ENCODE assay signal across 25 mouse cellular contexts in genomic region chr9:47734905-47735304, GRCm38 (mm10).
A peak's percentile ranks its signal among the peaks of the same experiment; 100 is the strongest.
DNase-seq lines count a peak whose midpoint lies in the region; ATAC-seq and TF ChIP-seq lines count a peak whose summit lies in the region.
"Had no signal": no experiment of that assay in that cellular context is flagged by ENCODE, and none has a peak within 500 bp of the region (broad histone marks: within the 10 kb centered on the region; RNA-seq: fewer than 3 reads in every experiment).

No protein-coding gene starts in this region.

- peaks cover 22% of the 10 kb centered on the region for H3K4me1 ChIP-seq in forebrain, embryonic 14.5 days (ENCODE audit: control insufficient read depth, insufficient read depth, low read length)
- peaks cover 30% of the 10 kb centered on the region for H3K4me1 ChIP-seq in forebrain, embryonic 16.5 days (replicated peaks; ENCODE audit: control insufficient read depth, insufficient read depth, low read length)
- H3K4me1 ChIP-seq in olfactory bulb, adult 2 months (ENCODE audit: control insufficient read depth, insufficient read depth, low read length) = peaks cover 22% of the 10 kb centered on the region
- H3K4me1 ChIP-seq in liver, postnatal 0 days (ENCODE audit: insufficient read depth) = no peaks in the 10 kb centered on the region
- H3K4me1 ChIP-seq: heart, embryonic 15.5 days had no signal

- no peak for TF ChIP-seq POLR2A in olfactory bulb, adult 2 months (IDR thresholded peaks at IDR 0.05; ENCODE audit: insufficient read depth, low read depth, low read length)

- 58% methylated on average over 5 of the region's 5 CpGs for WGBS in forebrain, embryonic 14.5 days
- 53% methylated on average over 5 of the region's 5 CpGs for WGBS in forebrain, embryonic 16.5 days
- 75% methylated on average over 5 of the region's 5 CpGs for WGBS in olfactory bulb, adult 2 months
- WGBS in liver, postnatal 0 days (ENCODE audit: insufficient replicate concordance) = 81% methylated on average over 5 of the region's 5 CpGs

- no peak for TF ChIP-seq CTCF in left cerebral cortex, adult 2 months (IDR thresholded peaks at IDR 0.05)
- no peak for TF ChIP-seq CTCF in olfactory bulb, adult 2 months (IDR thresholded peaks at IDR 0.05; ENCODE audit: insufficient read depth, low read depth, low read length)
- TF ChIP-seq CTCF in liver, postnatal 0 days (IDR thresholded peaks at IDR 0.05; ENCODE audit: low read depth) = no peak

- DNase-seq in forebrain, embryonic 14.5 days (ENCODE audit: low spot score) = peak; percentile 56
- DNase-seq in left cerebral cortex, adult 2 months (ENCODE audit: extremely low spot score in 1 of 2, low spot score in 2 of 2) = no peak
- no peak for DNase-seq in left cerebral cortex, postnatal 14 days (ENCODE audit: low spot score in 2 of 2)
- peak; percentile 26 for DNase-seq in thymus, postnatal 14 days
- no peak for DNase-seq in thymus, postnatal 25 days
- no peak for DNase-seq in liver, postnatal 0 days
- DNase-seq: adrenal gland, postnatal 14 days; cerebellum, adult 11 months; cerebellum, adult 8-10 months; cerebellum, postnatal 14 days; embryo, embryonic 11 days; gastrocnemius, postnatal 14 days; heart, postnatal 14 days had no signal

- H3K27ac ChIP-seq in forebrain, embryonic 14.5 days (ENCODE audit: low read depth, low read length) = no peak overlapping the region
- no peak overlapping the region for H3K27ac ChIP-seq in forebrain, embryonic 16.5 days (ENCODE audit: low read length)
- H3K27ac ChIP-seq in left cerebral cortex, adult 2 months = peak overlapping the region; percentile 77; the same call in 1 of the 2 replicates
- peak overlapping the region; percentile 86; the same call in 1 of the 2 replicates for H3K27ac ChIP-seq in olfactory bulb, adult 2 months (ENCODE audit: insufficient read depth, low read depth, low read length)
- no peak overlapping the region for H3K27ac ChIP-seq in liver, postnatal 0 days (ENCODE audit: low read depth)
- H3K27ac ChIP-seq: embryonic facial prominence, embryonic 15.5 days; forebrain, embryonic 10.5 days; heart, adult 2 months; heart, embryonic 15.5 days; hindbrain, postnatal 0 days had no signal

- H3K9ac ChIP-seq in forebrain, embryonic 14.5 days (ENCODE audit: low read length) = no peak overlapping the region
- no peak overlapping the region for H3K9ac ChIP-seq in forebrain, embryonic 16.5 days (replicated peaks; ENCODE audit: low read depth, low read length)
- H3K9ac ChIP-seq in liver, postnatal 0 days (replicated peaks) = no peak overlapping the region
- H3K9ac ChIP-seq: embryonic facial prominence, embryonic 15.5 days; heart, embryonic 15.5 days; hindbrain, embryonic 13.5 days had no signal

- TF ChIP-seq EP300 in liver, postnatal 0 days (IDR thresholded peaks at IDR 0.05; ENCODE audit: low read depth) = no peak

- no peaks in the 10 kb centered on the region for H3K9me3 ChIP-seq in forebrain, embryonic 14.5 days (replicated peaks; ENCODE audit: control insufficient read depth, low read length)
- H3K9me3 ChIP-seq in forebrain, embryonic 16.5 days (ENCODE audit: control insufficient read depth, low read length) = no peaks in the 10 kb centered on the region
- no peaks in the 10 kb centered on the region for H3K9me3 ChIP-seq in liver, postnatal 0 days (ENCODE audit: low read length)
- H3K9me3 ChIP-seq: embryonic facial prominence, embryonic 15.5 days; forebrain, embryonic 10.5 days; heart, embryonic 15.5 days; hindbrain, embryonic 13.5 days had no signal

- intact Hi-C loops in left cerebral cortex, adult 2 months (cut with DNase I) = loop anchor here (5.0 kb wide), 1 partner anchor 337 kb away; no protein-coding TSS in a partner anchor
- intact Hi-C loops in left cerebral cortex, postnatal 14 days (cut with DNase I) = no loop called here

- no peak overlapping the region for H3K4me2 ChIP-seq in forebrain, embryonic 14.5 days (ENCODE audit: low read length)
- no peak overlapping the region for H3K4me2 ChIP-seq in forebrain, embryonic 16.5 days (ENCODE audit: low read length)
- no peak overlapping the region for H3K4me2 ChIP-seq in liver, postnatal 0 days (ENCODE audit: low read depth, low read length)
- H3K4me2 ChIP-seq: embryonic facial prominence, embryonic 15.5 days; heart, embryonic 11.5 days; heart, embryonic 15.5 days; hindbrain, embryonic 13.5 days had no signal

- no peaks in the 10 kb centered on the region for H3K36me3 ChIP-seq in forebrain, embryonic 14.5 days (ENCODE audit: control insufficient read depth, insufficient read depth, low read length)
- H3K36me3 ChIP-seq in forebrain, embryonic 16.5 days (ENCODE audit: control insufficient read depth, insufficient read depth) = no peaks in the 10 kb centered on the region
- no peaks in the 10 kb centered on the region for H3K36me3 ChIP-seq in liver, postnatal 0 days (replicated peaks; ENCODE audit: insufficient read depth, low read length)
- H3K36me3 ChIP-seq: embryonic facial prominence, embryonic 15.5 days; heart, embryonic 15.5 days; hindbrain, embryonic 13.5 days had no signal

- ATAC-seq in forebrain, embryonic 14.5 days = no peak
- ATAC-seq in forebrain, embryonic 16.5 days = no peak
- no peak for ATAC-seq in liver, postnatal 0 days
- ATAC-seq: activated CD4-positive, CD25-positive, alpha-beta regulatory T cell, adult 4 months; hindbrain, postnatal 0 days had no signal

- no peaks in the 10 kb centered on the region for H3K27me3 ChIP-seq in forebrain, embryonic 14.5 days (replicated peaks; ENCODE audit: control insufficient read depth, insufficient read depth, low read length)
- no peaks in the 10 kb centered on the region for H3K27me3 ChIP-seq in forebrain, embryonic 16.5 days (replicated peaks; ENCODE audit: control insufficient read depth, insufficient read depth, low read length)
- H3K27me3 ChIP-seq in liver, postnatal 0 days (ENCODE audit: insufficient read depth, low read length) = no peaks in the 10 kb centered on the region
- H3K27me3 ChIP-seq: embryonic facial prominence, embryonic 15.5 days; heart, embryonic 15.5 days; hindbrain, embryonic 13.5 days; Patski had no signal

- no peak overlapping the region for H3K4me3 ChIP-seq in forebrain, embryonic 14.5 days (ENCODE audit: low read depth, low read length)
- H3K4me3 ChIP-seq in forebrain, embryonic 16.5 days (replicated peaks; ENCODE audit: low read length) = no peak overlapping the region
- H3K4me3 ChIP-seq in left cerebral cortex, adult 2 months = no peak overlapping the region
- no peak overlapping the region for H3K4me3 ChIP-seq in olfactory bulb, adult 2 months (ENCODE audit: insufficient read depth, low read depth, low read length)
- no peak overlapping the region for H3K4me3 ChIP-seq in liver, postnatal 0 days (ENCODE audit: low read depth, low read length)
- H3K4me3 ChIP-seq: embryonic facial prominence, embryonic 15.5 days; erythroblast, embryonic 14.5 days; forebrain, embryonic 10.5 days; heart, adult 2 months; heart, embryonic 15.5 days; hindbrain, embryonic 13.5 days had no signal

Comparison
In these comparisons a context has a peak if more than half of its experiments do, and no peak if none do; other contexts are left out.
1. DNase-seq: peak in forebrain, embryonic 14.5 days (single experiment) and thymus, postnatal 14 days (single experiment); none in left cerebral cortex, adult 2 months (0 of 2), left cerebral cortex, postnatal 14 days (0 of 2), thymus, postnatal 25 days (single experiment) and liver, postnatal 0 days (single experiment).
2. H3K27ac ChIP-seq: peak in left cerebral cortex, adult 2 months (single experiment) and olfactory bulb, adult 2 months (single experiment); none in forebrain, embryonic 14.5 days (single experiment), forebrain, embryonic 16.5 days (single experiment) and liver, postnatal 0 days (single experiment).